Mouse (Mus musculus) splenic B cell, adult 2 months (primary cell): ENCODE measurements around the gene Otc.
A peak's percentile ranks its signal among the peaks of the same experiment; 100 is the strongest.

Experiments
- DNase-seq: peaks from one replicate; pipeline ENCODE4 v3.0.0-alpha.2; 2011; ENCODE audit warnings: low read depth, low spot score
- H3K27me3 ChIP-seq: 2 replicates; pipeline ENCODE4 v1.6.1; 2012; ENCODE audit warnings: mild to moderate bottlenecking, low read length, moderate library complexity, mixed read lengths; ENCODE audit not compliant: control insufficient read depth, poor library complexity, insufficient read depth, severe bottlenecking
- H3K36me3 ChIP-seq: 2 replicates; pipeline ENCODE4 v1.6.1; 2012; ENCODE audit warnings: mild to moderate bottlenecking, low read length, moderate library complexity, mixed read lengths; ENCODE audit not compliant: control insufficient read depth, poor library complexity, insufficient read depth, severe bottlenecking

Gene Otc

GRCm38 (mm10) chrX:10251852-10252504 lies at the start of gene Otc:
TSS of gene Otc (plus strand) at chrX:10252305.
- DNase-seq: no peak
- Histone ChIP-seq H3K36me3 (no peaks in the 10 kb centered on the region), H3K27me3 (no peaks in the 10 kb centered on the region)

GRCm38 (mm10) chrX:10205937-10206336 lies 46.2 kb upstream of the Otc start:
- Histone ChIP-seq H3K36me3 (peaks cover 2% of the 10 kb centered on the region; the same call in 1 of the 2 replicates), H3K27me3 (no peaks in the 10 kb centered on the region)
- no peak for DNase-seq

GRCm38 (mm10) chrX:10215972-10216371 lies 36.1 kb upstream of the Otc start:
- DNase-seq: peak; percentile 68
- Histone ChIP-seq H3K36me3 (no peaks in the 10 kb centered on the region), H3K27me3 (no peaks in the 10 kb centered on the region)

- DNase-seq: peak; percentile 93
- Histone ChIP-seq H3K27me3 (no peaks in the 10 kb centered on the region), H3K36me3 (no peaks in the 10 kb centered on the region)
Measured at GRCm38 (mm10) chrX:10216410-10216949, 35.6 kb upstream of the Otc start, which contains the start of gene Rpgr. TSS of gene Rpgr (minus strand) at chrX:10216920.

- Histone ChIP-seq H3K36me3 (no peaks in the 10 kb centered on the region), H3K27me3 (no peaks in the 10 kb centered on the region)
- DNase-seq: no peak
Measured at GRCm38 (mm10) chrX:10219281-10219680, 32.8 kb upstream of the Otc start.

- Histone ChIP-seq H3K36me3 (no peaks in the 10 kb centered on the region), H3K27me3 (no peaks in the 10 kb centered on the region)
- DNase-seq: no peak
Measured at GRCm38 (mm10) chrX:10233051-10233450, 19.1 kb upstream of the Otc start.

- no peak for DNase-seq
- H3K27me3 ChIP-seq: no peaks in the 10 kb centered on the region
- no peaks in the 10 kb centered on the region for H3K36me3 ChIP-seq
Measured at GRCm38 (mm10) chrX:10234617-10235016, 17.5 kb upstream of the Otc start.

GRCm38 (mm10) chrX:10239515-10239914 lies 12.6 kb upstream of the Otc start:
- Histone ChIP-seq H3K27me3 (no peaks in the 10 kb centered on the region), H3K36me3 (no peaks in the 10 kb centered on the region)
- DNase-seq: no peak

GRCm38 (mm10) chrX:10243916-10244315 lies 8.2 kb upstream of the Otc start:
- DNase-seq: no peak
- Histone ChIP-seq H3K27me3 (no peaks in the 10 kb centered on the region), H3K36me3 (no peaks in the 10 kb centered on the region)

GRCm38 (mm10) chrX:10251357-10251756 lies 748 bp upstream of the Otc start:
- Histone ChIP-seq H3K36me3 (no peaks in the 10 kb centered on the region), H3K27me3 (no peaks in the 10 kb centered on the region)
- no peak for DNase-seq

- DNase-seq: no peak
- Histone ChIP-seq H3K27me3 (no peaks in the 10 kb centered on the region), H3K36me3 (no peaks in the 10 kb centered on the region)
Measured at GRCm38 (mm10) chrX:10257774-10258173, 5.7 kb downstream of the Otc start.

- Histone ChIP-seq H3K36me3 (no peaks in the 10 kb centered on the region), H3K27me3 (no peaks in the 10 kb centered on the region)
- no peak for DNase-seq
Measured at GRCm38 (mm10) chrX:10258260-10258659, 6.2 kb downstream of the Otc start.

GRCm38 (mm10) chrX:10268308-10268707 lies 16.2 kb downstream of the Otc start:
- no peak for DNase-seq
- Histone ChIP-seq H3K27me3 (no peaks in the 10 kb centered on the region), H3K36me3 (no peaks in the 10 kb centered on the region)

GRCm38 (mm10) chrX:10268761-10269437 lies 16.8 kb downstream of the Otc start:
- DNase-seq: no peak
- Histone ChIP-seq H3K36me3 (no peaks in the 10 kb centered on the region), H3K27me3 (no peaks in the 10 kb centered on the region)

GRCm38 (mm10) chrX:10297341-10297740 lies 45.2 kb downstream of the Otc start:
- H3K27me3 ChIP-seq: no peaks in the 10 kb centered on the region
- no peak for DNase-seq
- no peaks in the 10 kb centered on the region for H3K36me3 ChIP-seq
